Mouse (Mus musculus): ENCODE data around the gene Arid5b. TPM values are rescaled to one million over a fixed set of nuclear protein-coding genes. Genes with fewer than 3 reads are reported as not detected.

Arid5b gene
- total RNA-seq, 2 experiments from 2014 or later, result 32.3 to 38.3 TPM

- no peak for DNase-seq (ENCODE audit: extremely low spot score in 1 of 2, low spot score in 2 of 2)
- Histone ChIP-seq H3K4me3 (no peak overlapping the region), H3K27ac (peak overlapping the region; percentile 45)
- no peak for TF ChIP-seq CTCF (IDR thresholded peaks at IDR 0.05)
- intact Hi-C loops (cut with DNase I), result no loop called here
Measured at GRCm38 (mm10) chr10:68127604-68128256, 150.8 kb downstream of the Arid5b start.

- Histone ChIP-seq H3K27ac (no peak overlapping the region), H3K4me3 (no peak overlapping the region)
- TF ChIP-seq CTCF (IDR thresholded peaks at IDR 0.05), result no peak
- intact Hi-C loops (cut with DNase I), result no loop called here
- DNase-seq (ENCODE audit: extremely low spot score in 1 of 2, low spot score in 2 of 2), result no peak
Measured at GRCm38 (mm10) chr10:68127104-68127503, 151.4 kb downstream of the Arid5b start.

- TF ChIP-seq CTCF (IDR thresholded peaks at IDR 0.05), result no peak
- Histone ChIP-seq H3K27ac (no peak overlapping the region), H3K4me3 (no peak overlapping the region)
- intact Hi-C loops (cut with DNase I), result no loop called here
- no peak for DNase-seq (ENCODE audit: extremely low spot score in 1 of 2, low spot score in 2 of 2)
Measured at GRCm38 (mm10) chr10:68126551-68126950, 152.0 kb downstream of the Arid5b start.

- Histone ChIP-seq H3K4me3 (no peak overlapping the region), H3K27ac (no peak overlapping the region)
- intact Hi-C loops (cut with DNase I), result no loop called here
- no peak for TF ChIP-seq CTCF (IDR thresholded peaks at IDR 0.05)
- DNase-seq (ENCODE audit: extremely low spot score in 1 of 2, low spot score in 2 of 2), result no peak
Measured at GRCm38 (mm10) chr10:68125919-68126550, 152.5 kb downstream of the Arid5b start.

- no peak for TF ChIP-seq CTCF (IDR thresholded peaks at IDR 0.05)
- no peak overlapping the region for H3K4me3 ChIP-seq
- no peak for DNase-seq (ENCODE audit: extremely low spot score in 1 of 2, low spot score in 2 of 2)
- H3K27ac ChIP-seq, result no peak overlapping the region
- intact Hi-C loops (cut with DNase I), result no loop called here
Measured at GRCm38 (mm10) chr10:68124985-68125384, 153.6 kb downstream of the Arid5b start.

GRCm38 (mm10) chr10:68123446-68123845 is 155.1 kb downstream of the Arid5b start:
- Histone ChIP-seq H3K4me3 (no peak overlapping the region), H3K27ac (no peak overlapping the region)
- DNase-seq (ENCODE audit: extremely low spot score in 1 of 2, low spot score in 2 of 2), result no peak
- intact Hi-C loops (cut with DNase I), result no loop called here
- no peak for TF ChIP-seq CTCF (IDR thresholded peaks at IDR 0.05)

- no peak overlapping the region for H3K27ac ChIP-seq
- TF ChIP-seq CTCF (IDR thresholded peaks at IDR 0.05), result no peak
- no peak overlapping the region for H3K4me3 ChIP-seq
- intact Hi-C loops (cut with DNase I), result no loop called here
- DNase-seq (ENCODE audit: extremely low spot score in 1 of 2, low spot score in 2 of 2), result no peak
Measured at GRCm38 (mm10) chr10:68121960-68122359, 156.6 kb downstream of the Arid5b start.

- no peak for TF ChIP-seq CTCF (IDR thresholded peaks at IDR 0.05)
- Histone ChIP-seq H3K4me3 (no peak overlapping the region), H3K27ac (no peak overlapping the region)
- intact Hi-C loops (cut with DNase I), result no loop called here
- no peak for DNase-seq (ENCODE audit: extremely low spot score in 1 of 2, low spot score in 2 of 2)
Measured at GRCm38 (mm10) chr10:68121251-68121650, 157.3 kb downstream of the Arid5b start.

- intact Hi-C loops (cut with DNase I), result no loop called here
- DNase-seq (ENCODE audit: extremely low spot score in 1 of 2, low spot score in 2 of 2), result no peak
- no peak overlapping the region for H3K27ac ChIP-seq
- H3K4me3 ChIP-seq, result no peak overlapping the region
- no peak for TF ChIP-seq CTCF (IDR thresholded peaks at IDR 0.05)
Measured at GRCm38 (mm10) chr10:68120011-68120410, 158.5 kb downstream of the Arid5b start.

- no peak overlapping the region for H3K27ac ChIP-seq
- no peak for DNase-seq (ENCODE audit: extremely low spot score in 1 of 2, low spot score in 2 of 2)
- intact Hi-C loops (cut with DNase I), result no loop called here
- no peak overlapping the region for H3K4me3 ChIP-seq
- TF ChIP-seq CTCF (IDR thresholded peaks at IDR 0.05), result no peak
Measured at GRCm38 (mm10) chr10:68119285-68119684, 159.3 kb downstream of the Arid5b start.

- TF ChIP-seq CTCF (IDR thresholded peaks at IDR 0.05), result no peak
- Histone ChIP-seq H3K4me3 (no peak overlapping the region), H3K27ac (no peak overlapping the region)
- intact Hi-C loops (cut with DNase I), result no loop called here
- no peak for DNase-seq (ENCODE audit: extremely low spot score in 1 of 2, low spot score in 2 of 2)
Measured at GRCm38 (mm10) chr10:68114955-68115354, 163.6 kb downstream of the Arid5b start.

GRCm38 (mm10) chr10:68113645-68114044 is 164.9 kb downstream of the Arid5b start:
- H3K27ac ChIP-seq, result peak overlapping the region; percentile 2
- intact Hi-C loops (cut with DNase I), result no loop called here

GRCm38 (mm10) chr10:68112983-68113382 is 165.6 kb downstream of the Arid5b start:
- H3K4me3 ChIP-seq, result no peak overlapping the region
- intact Hi-C loops (cut with DNase I), result no loop called here
- DNase-seq (ENCODE audit: extremely low spot score in 1 of 2, low spot score in 2 of 2), result no peak
- TF ChIP-seq CTCF (IDR thresholded peaks at IDR 0.05), result no peak
- peak overlapping the region; percentile 2 for H3K27ac ChIP-seq

More at GRCm38 (mm10) chr10:68113645-68114044, 164.9 kb downstream of the Arid5b start:
- no peak for DNase-seq (ENCODE audit: extremely low spot score in 1 of 2, low spot score in 2 of 2)
- TF ChIP-seq CTCF (IDR thresholded peaks at IDR 0.05), result no peak
- H3K4me3 ChIP-seq, result no peak overlapping the region
